Mouse (Mus musculus): Measurements from ENCODE around the gene Map2k4. TPM values are rescaled to one million over a fixed set of nuclear protein-coding genes. Genes with fewer than 3 reads are reported as not detected.

Gene Map2k4
- polyA plus RNA-seq, 1 experiment from 2014 or later = 135 TPM

DNA sequence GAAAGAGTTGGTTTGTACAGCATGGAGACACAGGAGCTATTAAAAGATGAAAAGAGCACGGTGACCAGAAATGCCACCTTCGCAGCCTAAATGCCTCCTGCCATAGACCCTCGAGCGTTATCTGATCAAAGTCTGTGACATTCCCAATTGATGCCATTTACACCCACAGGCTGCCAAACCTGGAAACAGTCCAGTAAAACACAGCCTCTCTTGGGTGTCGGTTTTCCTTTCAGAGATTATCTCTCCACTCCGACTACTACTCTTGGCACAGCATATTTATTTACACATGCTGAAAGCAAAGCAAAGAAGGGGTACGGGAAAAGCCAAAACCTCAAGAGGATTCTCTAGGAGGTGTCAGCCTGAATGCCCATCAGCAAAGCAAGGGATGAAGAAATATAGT, 136.7 kb downstream of the Map2k4 start:
- Histone ChIP-seq H3K9ac (replicated peaks; ENCODE audit: low read depth, low read length) (no peak overlapping the region), H3K27ac (ENCODE audit: low read depth, low read length) (no peak overlapping the region), H3K4me1 (ENCODE audit: control insufficient read depth, insufficient read depth, low read length) (no peaks in the 10 kb centered on the region), H3K9me3 (ENCODE audit: control insufficient read depth, low read length) (no peaks in the 10 kb centered on the region), H3K4me3 (ENCODE audit: low read depth, low read length) (no peak overlapping the region), H3K4me2 (ENCODE audit: low read depth, low read length) (no peak overlapping the region), H3K36me3 (ENCODE audit: control insufficient read depth, insufficient read depth, low read length) (no peaks in the 10 kb centered on the region), H3K27me3 (ENCODE audit: control insufficient read depth, insufficient read depth, low read length) (no peaks in the 10 kb centered on the region)
- no peak for ATAC-seq (ENCODE audit: low read depth)
- WGBS = 79% methylated on average over 7 of the region's 7 CpGs

DNA sequence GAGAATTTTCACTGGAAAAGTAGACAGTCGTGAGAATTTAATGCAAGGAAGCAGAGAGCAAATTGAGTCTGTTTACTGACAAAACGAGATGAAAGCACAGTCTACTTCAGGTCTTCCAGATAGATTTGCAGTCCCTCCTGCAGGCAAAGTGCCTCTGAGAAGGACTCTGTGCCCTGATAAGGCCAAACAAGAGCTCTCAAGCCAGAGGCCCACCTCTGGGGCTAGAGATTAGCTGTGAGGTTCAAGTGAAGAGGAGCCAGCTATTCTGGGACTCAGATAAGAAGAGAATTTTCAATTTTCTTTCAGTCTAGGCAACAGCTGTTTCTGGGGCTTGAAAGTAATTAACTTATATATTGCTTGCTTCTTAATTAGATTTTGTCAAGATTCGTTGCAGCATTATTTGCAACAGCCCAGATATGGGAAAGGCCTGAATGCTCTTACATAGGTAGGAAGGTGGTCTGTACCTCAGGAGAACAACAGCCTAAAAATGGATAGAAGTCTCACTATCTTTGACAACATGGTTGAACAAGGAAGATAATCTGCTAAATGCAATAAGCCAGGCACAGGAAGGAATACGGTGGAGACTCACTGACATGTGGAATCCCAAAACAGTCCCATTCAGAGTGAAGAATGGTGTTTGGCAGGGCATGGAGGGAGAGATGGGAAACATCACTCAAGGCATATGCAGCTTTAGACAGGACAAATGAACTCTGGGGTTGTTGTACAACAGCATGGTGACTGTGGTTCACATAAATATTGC, 138.0 kb downstream of the Map2k4 start:
- Histone ChIP-seq H3K4me1 (ENCODE audit: control insufficient read depth, insufficient read depth, low read length) (no peaks in the 10 kb centered on the region), H3K36me3 (ENCODE audit: control insufficient read depth, insufficient read depth, low read length) (no peaks in the 10 kb centered on the region), H3K9ac (replicated peaks; ENCODE audit: low read depth, low read length) (no peak overlapping the region), H3K27me3 (ENCODE audit: control insufficient read depth, insufficient read depth, low read length) (no peaks in the 10 kb centered on the region), H3K4me3 (ENCODE audit: low read depth, low read length) (no peak overlapping the region), H3K9me3 (ENCODE audit: control insufficient read depth, low read length) (no peaks in the 10 kb centered on the region), H3K4me2 (ENCODE audit: low read depth, low read length) (no peak overlapping the region), H3K27ac (ENCODE audit: low read depth, low read length) (no peak overlapping the region)
- ATAC-seq (ENCODE audit: low read depth) = no peak
- WGBS = 65% methylated on average over 4 of the region's 4 CpGs

DNA sequence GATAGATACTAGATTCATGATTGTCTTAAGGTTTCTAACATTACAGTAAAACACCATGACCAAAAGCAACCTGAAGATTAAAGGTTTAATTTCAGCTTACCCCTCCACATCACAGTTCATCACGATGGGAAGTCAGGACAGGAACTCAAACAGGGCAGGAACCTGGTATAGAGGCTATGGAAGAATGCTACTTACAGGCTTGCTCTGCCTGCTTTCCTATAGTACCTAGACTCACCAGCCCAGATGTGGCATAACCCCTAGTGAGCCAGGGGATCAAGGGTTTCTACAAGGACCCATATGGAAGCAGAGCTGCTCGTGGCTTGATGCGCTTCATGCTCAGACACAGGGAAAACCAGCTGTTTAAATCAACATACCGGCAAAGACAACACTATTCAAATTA, 138.6 kb downstream of the Map2k4 start:
- Histone ChIP-seq H3K9me3 (ENCODE audit: control insufficient read depth, low read length) (no peaks in the 10 kb centered on the region), H3K4me1 (ENCODE audit: control insufficient read depth, insufficient read depth, low read length) (no peaks in the 10 kb centered on the region), H3K4me2 (ENCODE audit: low read depth, low read length) (no peak overlapping the region), H3K27ac (ENCODE audit: low read depth, low read length) (no peak overlapping the region), H3K36me3 (ENCODE audit: control insufficient read depth, insufficient read depth, low read length) (no peaks in the 10 kb centered on the region), H3K9ac (replicated peaks; ENCODE audit: low read depth, low read length) (no peak overlapping the region), H3K4me3 (ENCODE audit: low read depth, low read length) (no peak overlapping the region), H3K27me3 (ENCODE audit: control insufficient read depth, insufficient read depth, low read length) (no peaks in the 10 kb centered on the region)
- WGBS = 83% methylated on average over 4 of the region's 4 CpGs
- no peak for ATAC-seq (ENCODE audit: low read depth)

DNA sequence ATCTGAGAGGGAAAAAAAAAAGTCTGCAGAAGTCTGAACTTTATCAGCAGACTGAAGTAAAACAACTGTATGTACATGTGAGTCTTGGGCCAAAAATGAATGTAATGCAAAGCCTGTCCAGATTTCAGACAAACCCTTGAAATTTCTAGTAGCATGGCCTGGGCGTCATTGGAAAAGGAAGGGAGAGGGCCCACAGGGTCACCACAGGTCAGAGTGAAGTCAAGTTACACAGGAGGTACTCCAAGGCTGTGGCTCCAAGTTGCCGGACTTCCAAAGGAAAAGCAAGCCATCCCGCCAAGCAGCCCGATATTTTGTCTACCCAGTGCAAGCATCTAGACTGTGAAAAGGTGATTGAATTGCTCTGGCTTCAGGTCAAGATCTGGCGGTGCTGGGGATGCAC, 141.8 kb downstream of the Map2k4 start:
- WGBS = 87% methylated on average over 5 of the region's 5 CpGs
- no peak overlapping the region for H3K4me2 ChIP-seq (ENCODE audit: low read depth, low read length)
- no peaks in the 10 kb centered on the region for H3K36me3 ChIP-seq (ENCODE audit: control insufficient read depth, insufficient read depth, low read length)
- H3K9me3 ChIP-seq (ENCODE audit: control insufficient read depth, low read length) = no peaks in the 10 kb centered on the region
- no peaks in the 10 kb centered on the region for H3K27me3 ChIP-seq (ENCODE audit: control insufficient read depth, insufficient read depth, low read length)
- no peak overlapping the region for H3K9ac ChIP-seq (replicated peaks; ENCODE audit: low read depth, low read length)
- no peak for ATAC-seq (ENCODE audit: low read depth)
- H3K4me3 ChIP-seq (ENCODE audit: low read depth, low read length) = no peak overlapping the region
- H3K27ac ChIP-seq (ENCODE audit: low read depth, low read length) = no peak overlapping the region
- no peaks in the 10 kb centered on the region for H3K4me1 ChIP-seq (ENCODE audit: control insufficient read depth, insufficient read depth, low read length)

DNA sequence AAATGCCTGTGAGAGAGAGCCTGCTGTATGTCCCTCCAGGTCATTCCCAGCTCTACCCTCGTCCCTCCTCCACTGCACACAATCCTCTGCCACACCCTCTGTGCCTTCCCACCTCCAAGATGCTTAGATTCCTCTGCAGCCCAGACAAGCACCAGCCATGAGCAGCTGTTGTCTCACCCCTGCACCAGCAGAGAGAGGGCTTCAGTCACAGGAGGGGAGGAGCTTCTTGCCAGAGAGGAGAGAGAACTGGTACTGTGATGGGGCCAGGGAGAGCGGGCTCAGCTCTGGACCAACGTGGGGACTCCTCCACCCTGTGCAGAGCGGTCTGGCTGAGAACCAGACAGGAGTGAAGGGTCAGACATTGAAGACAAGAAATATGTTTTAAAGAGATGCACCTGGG, 143.6 kb downstream of the Map2k4 start:
- no peaks in the 10 kb centered on the region for H3K27me3 ChIP-seq (ENCODE audit: control insufficient read depth, insufficient read depth, low read length)
- H3K9me3 ChIP-seq (ENCODE audit: control insufficient read depth, low read length) = no peaks in the 10 kb centered on the region
- no peak for ATAC-seq (ENCODE audit: low read depth)
- H3K4me2 ChIP-seq (ENCODE audit: low read depth, low read length) = no peak overlapping the region
- H3K4me3 ChIP-seq (ENCODE audit: low read depth, low read length) = no peak overlapping the region
- H3K27ac ChIP-seq (ENCODE audit: low read depth, low read length) = no peak overlapping the region
- H3K4me1 ChIP-seq (ENCODE audit: control insufficient read depth, insufficient read depth, low read length) = no peaks in the 10 kb centered on the region
- H3K9ac ChIP-seq (replicated peaks; ENCODE audit: low read depth, low read length) = no peak overlapping the region
- WGBS = 60% methylated on average over 4 of the region's 4 CpGs
- no peaks in the 10 kb centered on the region for H3K36me3 ChIP-seq (ENCODE audit: control insufficient read depth, insufficient read depth, low read length)

DNA sequence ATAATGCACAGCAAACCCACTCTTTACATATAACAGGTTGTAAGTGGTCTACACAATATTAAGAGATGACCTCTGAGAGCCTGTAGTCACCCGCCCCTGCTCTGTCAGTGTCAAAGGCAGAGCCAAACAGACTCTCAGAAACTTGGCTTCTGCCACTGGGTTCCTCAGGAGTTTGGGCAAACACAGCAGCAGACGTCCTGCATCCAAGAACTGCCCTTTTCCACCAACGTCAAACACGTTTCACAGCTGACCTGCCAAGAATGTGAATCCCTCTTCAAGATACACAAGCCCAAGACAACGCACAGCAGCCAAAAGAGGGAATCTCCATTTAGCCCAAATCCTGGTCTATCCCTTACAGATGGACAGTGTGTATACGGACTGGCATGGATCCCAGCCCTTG, 147.8 kb downstream of the Map2k4 start:
- WGBS = 88% methylated on average over 6 of the region's 6 CpGs
- H3K9ac ChIP-seq (replicated peaks; ENCODE audit: low read depth, low read length) = no peak overlapping the region
- ATAC-seq (ENCODE audit: low read depth) = no peak

More for the DNA sequence above, 147.8 kb downstream of the Map2k4 start:
- Histone ChIP-seq H3K27ac (ENCODE audit: low read depth, low read length) (no peak overlapping the region), H3K4me2 (ENCODE audit: low read depth, low read length) (no peak overlapping the region), H3K27me3 (ENCODE audit: control insufficient read depth, insufficient read depth, low read length) (no peaks in the 10 kb centered on the region), H3K36me3 (ENCODE audit: control insufficient read depth, insufficient read depth, low read length) (no peaks in the 10 kb centered on the region), H3K4me3 (ENCODE audit: low read depth, low read length) (no peak overlapping the region), H3K9me3 (ENCODE audit: control insufficient read depth, low read length) (no peaks in the 10 kb centered on the region), H3K4me1 (ENCODE audit: control insufficient read depth, insufficient read depth, low read length) (no peaks in the 10 kb centered on the region)

MicroRNA genes within 50 kb of the gene (microRNA counts, 519-probe panel; counts per million panel counts)
- not detected for microRNA mmu-miR-744

Small RNAs within 50 kb of the gene (microRNA-seq; reads per million reads assigned to microRNA genes)
- 4,597 reads per million, percentile 92 among the genes with 10 or more reads in this experiment for gene Mir744

Other genes starting within 250 kb of the Map2k4 start
- gene Zkscan6, start 18.9 kb upstream of the Map2k4 start, polyA plus RNA-seq (2014; fragmentation: Nextera tagmentation; extraction: Ambion mirVana) = 17.7 and 18.9 TPM in 2 replicates

All from neural tube, embryonic 14.5 days (tissue).